Mouse (Mus musculus): ENCODE results near the gene Snx9. TPM values are rescaled to one million over a fixed set of nuclear protein-coding genes. Genes with fewer than 3 reads are reported as not detected.
A peak's percentile ranks its signal among the peaks of the same experiment; 100 is the strongest.

Gene Snx9
- polyA plus RNA-seq, 1 experiment: 89.9 TPM

- peak overlapping the region; percentile 43 for H3K27ac ChIP-seq (ENCODE audit: insufficient read depth, low read length)
- no peak overlapping the region for H3K4me3 ChIP-seq (ENCODE audit: insufficient read depth, low read length)
- TF ChIP-seq POLR2A (IDR thresholded peaks at IDR 0.05; ENCODE audit: low read depth, low read length): no peak
- no peak for TF ChIP-seq CTCF (IDR thresholded peaks at IDR 0.05; ENCODE audit: borderline replicate concordance, insufficient read depth, low read length)
- H3K4me1 ChIP-seq (ENCODE audit: control insufficient read depth, insufficient read depth, low read length): peaks cover 16% of the 10 kb centered on the region
Measured at GRCm38 (mm10) chr17:5850031-5850430, 8.9 kb downstream of the Snx9 start.

DNA sequence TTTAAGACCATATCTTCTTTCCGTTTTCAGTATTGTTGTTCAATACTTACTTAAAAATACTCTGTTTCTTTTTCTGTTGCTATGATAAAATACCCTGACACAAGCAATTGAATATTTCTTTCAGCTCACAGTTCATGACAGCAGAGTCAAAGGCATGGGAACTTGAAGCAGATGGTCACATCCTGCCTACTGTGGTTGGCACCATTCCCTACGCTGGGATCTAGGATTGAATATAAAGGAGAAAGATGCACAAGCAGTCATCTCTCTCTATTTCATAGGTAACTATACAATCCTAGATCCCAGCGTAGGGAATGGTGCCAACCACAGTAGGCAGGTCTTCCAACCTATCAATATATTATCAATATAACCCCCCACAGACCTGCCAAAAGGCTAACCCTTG lies 9.3 kb downstream of the Snx9 start:
- Histone ChIP-seq H3K4me3 (ENCODE audit: insufficient read depth, low read length) (no peak overlapping the region), H3K4me1 (ENCODE audit: control insufficient read depth, insufficient read depth, low read length) (peaks cover 13% of the 10 kb centered on the region), H3K27ac (ENCODE audit: insufficient read depth, low read length) (no peak overlapping the region)
- no peak for TF ChIP-seq POLR2A (IDR thresholded peaks at IDR 0.05; ENCODE audit: low read depth, low read length)
- TF ChIP-seq CTCF (IDR thresholded peaks at IDR 0.05; ENCODE audit: borderline replicate concordance, insufficient read depth, low read length): no peak

DNA sequence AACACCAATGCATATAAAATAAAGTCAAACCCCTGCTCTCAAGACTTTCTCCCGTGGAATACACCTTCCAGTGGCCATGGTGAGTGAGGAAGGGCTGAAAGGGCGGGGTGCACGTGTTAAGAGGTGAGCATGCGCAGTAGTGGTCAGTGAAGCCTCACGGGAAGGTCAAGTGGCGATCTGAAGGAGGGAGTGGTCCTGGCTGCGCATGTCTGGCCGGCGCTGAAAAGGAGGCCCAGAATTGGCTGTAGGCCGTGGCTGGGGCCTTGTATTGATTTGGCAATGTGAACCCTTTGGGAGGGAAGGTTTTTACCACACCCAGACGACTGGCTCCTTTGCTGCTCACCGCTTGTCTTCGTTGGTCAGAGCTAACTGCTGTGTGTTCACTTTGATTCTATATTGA lies 12.8 kb downstream of the Snx9 start:
- no peak overlapping the region for H3K4me3 ChIP-seq (ENCODE audit: insufficient read depth, low read length)
- no peak overlapping the region for H3K27ac ChIP-seq (ENCODE audit: insufficient read depth, low read length)
- TF ChIP-seq POLR2A (IDR thresholded peaks at IDR 0.05; ENCODE audit: low read depth, low read length) (no peak), CTCF (IDR thresholded peaks at IDR 0.05; ENCODE audit: borderline replicate concordance, insufficient read depth, low read length) (no peak)
- H3K4me1 ChIP-seq (ENCODE audit: control insufficient read depth, insufficient read depth, low read length): peaks cover 3% of the 10 kb centered on the region; the same call in 1 of the 2 replicates

GRCm38 (mm10) chr17:5855560-5855959 lies 14.4 kb downstream of the Snx9 start:
- no peak overlapping the region for H3K27ac ChIP-seq (ENCODE audit: insufficient read depth, low read length)
- no peak overlapping the region for H3K4me3 ChIP-seq (ENCODE audit: insufficient read depth, low read length)
- TF ChIP-seq CTCF (IDR thresholded peaks at IDR 0.05; ENCODE audit: borderline replicate concordance, insufficient read depth, low read length) (no peak), POLR2A (IDR thresholded peaks at IDR 0.05; ENCODE audit: low read depth, low read length) (no peak)
- no peaks in the 10 kb centered on the region for H3K4me1 ChIP-seq (ENCODE audit: control insufficient read depth, insufficient read depth, low read length)

GRCm38 (mm10) chr17:5856426-5856825 lies 15.3 kb downstream of the Snx9 start:
- H3K27ac ChIP-seq (ENCODE audit: insufficient read depth, low read length): no peak overlapping the region
- H3K4me3 ChIP-seq (ENCODE audit: insufficient read depth, low read length): no peak overlapping the region

DNA sequence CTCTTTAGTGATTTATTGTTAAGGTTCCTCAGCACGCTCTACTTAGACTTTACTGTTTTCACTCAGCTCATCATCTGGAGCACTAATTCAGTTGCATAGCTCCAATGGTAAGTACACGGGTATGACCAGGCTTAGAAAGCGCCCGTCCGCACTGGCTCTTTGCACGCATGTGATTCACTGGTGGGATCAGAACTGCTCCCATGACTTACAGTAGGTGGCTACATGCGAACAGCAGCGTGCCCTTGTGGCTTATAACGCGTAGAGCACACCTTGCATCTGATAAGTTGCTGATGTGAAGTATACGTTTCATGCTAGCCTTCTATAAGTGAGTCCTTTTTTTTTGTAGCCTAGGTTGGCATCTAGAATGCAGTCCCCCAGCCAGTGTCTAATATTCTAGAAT lies 16.1 kb downstream of the Snx9 start:
- H3K27ac ChIP-seq (ENCODE audit: insufficient read depth, low read length): no peak overlapping the region
- TF ChIP-seq CTCF (IDR thresholded peaks at IDR 0.05; ENCODE audit: borderline replicate concordance, insufficient read depth, low read length) (no peak), POLR2A (IDR thresholded peaks at IDR 0.05; ENCODE audit: low read depth, low read length) (no peak)
- 0 out of 2 replicates have a peak, but pooled peaks cover 2% of the 10 kb centered on the region for H3K4me1 ChIP-seq (ENCODE audit: control insufficient read depth, insufficient read depth, low read length)
- H3K4me3 ChIP-seq (ENCODE audit: insufficient read depth, low read length): no peak overlapping the region

More at GRCm38 (mm10) chr17:5856426-5856825, 15.3 kb downstream of the Snx9 start:
- TF ChIP-seq POLR2A (IDR thresholded peaks at IDR 0.05; ENCODE audit: low read depth, low read length) (no peak), CTCF (IDR thresholded peaks at IDR 0.05; ENCODE audit: borderline replicate concordance, insufficient read depth, low read length) (no peak)
- no peaks in the 10 kb centered on the region for H3K4me1 ChIP-seq (ENCODE audit: control insufficient read depth, insufficient read depth, low read length)

DNA sequence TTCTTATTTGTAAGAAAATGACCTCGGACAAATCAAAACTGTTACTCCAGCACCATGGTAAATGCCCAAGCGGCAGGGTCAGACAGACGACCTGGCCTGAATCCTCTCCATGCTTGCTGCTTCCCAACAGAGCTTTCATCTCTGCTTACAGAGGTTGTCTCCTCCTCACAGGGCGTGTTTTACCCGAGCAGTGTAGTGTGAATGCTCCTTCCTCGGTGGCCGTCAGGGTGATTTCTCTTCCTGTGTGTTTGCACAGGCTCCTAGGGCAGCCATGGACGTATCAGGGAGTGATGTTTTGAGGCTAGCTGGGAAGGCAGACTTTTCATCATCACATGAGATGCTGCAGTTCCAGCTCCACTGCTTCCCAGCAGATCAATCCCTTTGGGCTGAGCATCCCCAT lies 17.1 kb downstream of the Snx9 start:
- 0 out of 2 replicates have a peak, but pooled peaks cover 2% of the 10 kb centered on the region for H3K4me1 ChIP-seq (ENCODE audit: control insufficient read depth, insufficient read depth, low read length)
- no peak for TF ChIP-seq CTCF (IDR thresholded peaks at IDR 0.05; ENCODE audit: borderline replicate concordance, insufficient read depth, low read length)
- no peak for TF ChIP-seq POLR2A (IDR thresholded peaks at IDR 0.05; ENCODE audit: low read depth, low read length)
- no peak overlapping the region for H3K4me3 ChIP-seq (ENCODE audit: insufficient read depth, low read length)
- no peak overlapping the region for H3K27ac ChIP-seq (ENCODE audit: insufficient read depth, low read length)

DNA sequence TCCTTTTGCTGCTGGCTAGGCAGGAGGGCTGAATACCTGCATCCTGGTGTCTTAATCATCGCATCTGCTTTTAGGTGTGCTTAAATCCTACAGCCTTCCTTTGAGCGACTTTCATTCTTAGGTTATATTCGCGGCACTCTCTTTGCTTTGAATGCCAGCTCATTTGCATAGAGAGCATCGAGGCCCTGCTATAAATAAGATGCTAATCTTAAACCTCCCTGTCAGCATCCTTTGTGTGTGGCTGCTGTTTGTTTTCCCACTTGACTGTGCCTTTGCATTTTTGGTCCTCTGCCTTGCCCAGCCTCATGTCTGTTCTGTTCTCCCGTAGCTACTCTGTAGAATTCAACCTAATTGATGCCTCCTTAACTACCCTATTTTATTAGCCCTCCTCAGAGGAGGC lies 21.2 kb downstream of the Snx9 start:
- Histone ChIP-seq H3K4me3 (ENCODE audit: insufficient read depth, low read length) (no peak overlapping the region), H3K4me1 (ENCODE audit: control insufficient read depth, insufficient read depth, low read length) (0 out of 2 replicates have a peak, but pooled peaks cover 2% of the 10 kb centered on the region), H3K27ac (ENCODE audit: insufficient read depth, low read length) (no peak overlapping the region)
- TF ChIP-seq CTCF (IDR thresholded peaks at IDR 0.05; ENCODE audit: borderline replicate concordance, insufficient read depth, low read length) (no peak), POLR2A (IDR thresholded peaks at IDR 0.05; ENCODE audit: low read depth, low read length) (no peak)

- TF ChIP-seq CTCF (IDR thresholded peaks at IDR 0.05; ENCODE audit: borderline replicate concordance, insufficient read depth, low read length) (no peak), POLR2A (IDR thresholded peaks at IDR 0.05; ENCODE audit: low read depth, low read length) (no peak)
Measured at GRCm38 (mm10) chr17:5862869-5863268, 21.7 kb downstream of the Snx9 start.

GRCm38 (mm10) chr17:5863745-5864144 lies 22.6 kb downstream of the Snx9 start:
- Histone ChIP-seq H3K27ac (ENCODE audit: insufficient read depth, low read length) (no peak overlapping the region), H3K4me1 (ENCODE audit: control insufficient read depth, insufficient read depth, low read length) (0 out of 2 replicates have a peak, but pooled peaks cover 2% of the 10 kb centered on the region), H3K4me3 (ENCODE audit: insufficient read depth, low read length) (no peak overlapping the region)
- TF ChIP-seq POLR2A (IDR thresholded peaks at IDR 0.05; ENCODE audit: low read depth, low read length): no peak
- no peak for TF ChIP-seq CTCF (IDR thresholded peaks at IDR 0.05; ENCODE audit: borderline replicate concordance, insufficient read depth, low read length)

More at GRCm38 (mm10) chr17:5862869-5863268, 21.7 kb downstream of the Snx9 start:
- Histone ChIP-seq H3K27ac (ENCODE audit: insufficient read depth, low read length) (no peak overlapping the region), H3K4me1 (ENCODE audit: control insufficient read depth, insufficient read depth, low read length) (0 out of 2 replicates have a peak, but pooled peaks cover 2% of the 10 kb centered on the region), H3K4me3 (ENCODE audit: insufficient read depth, low read length) (no peak overlapping the region)

Data from embryonic fibroblast, embryonic 13.5 days (primary cell).